Mouse (Mus musculus): ENCODE results near the gene Chst4. TPM values are rescaled to one million over a fixed set of nuclear protein-coding genes. Genes with fewer than 3 reads are reported as not detected.
"Not testable (repeated sequence)": the region's sequence is repeated elsewhere in the genome, so short reads cannot be mapped to it uniquely, and the experiment has no call there.

Chst4 gene
- polyA plus RNA-seq, 1 experiment, result 11.9 TPM

- TF ChIP-seq CTCF (IDR thresholded peaks at IDR 0.05; ENCODE audit: insufficient read depth, low read length) (no peak), POLR2A (IDR thresholded peaks at IDR 0.05; ENCODE audit: borderline replicate concordance, extremely low read depth, low read depth, low read length) (no peak)
- H3K4me3 ChIP-seq (replicated peaks; ENCODE audit: extremely low read depth, low read depth, low read length), result no peak overlapping the region
- H3K4me1 ChIP-seq (ENCODE audit: control insufficient read depth, insufficient read depth, low read length), result no peaks in the 10 kb centered on the region
- 42% methylated on average over 8 of the region's 8 CpGs for WGBS
- DNase-seq, result no peak
Measured at GRCm38 (mm10) chr8:110058207-110058606, 18.7 kb upstream of the Chst4 start.

- DNase-seq, result no peak
- no peak overlapping the region for H3K4me3 ChIP-seq (replicated peaks; ENCODE audit: extremely low read depth, low read depth, low read length)
- 59% methylated on average over 6 of the region's 6 CpGs for WGBS
- H3K4me1 ChIP-seq (ENCODE audit: control insufficient read depth, insufficient read depth, low read length), result no peaks in the 10 kb centered on the region
- TF ChIP-seq POLR2A (IDR thresholded peaks at IDR 0.05; ENCODE audit: borderline replicate concordance, extremely low read depth, low read depth, low read length), result no peak
- TF ChIP-seq CTCF (IDR thresholded peaks at IDR 0.05; ENCODE audit: insufficient read depth, low read length), result no peak
Measured at GRCm38 (mm10) chr8:110051208-110051607, 11.7 kb upstream of the Chst4 start.

DNA sequence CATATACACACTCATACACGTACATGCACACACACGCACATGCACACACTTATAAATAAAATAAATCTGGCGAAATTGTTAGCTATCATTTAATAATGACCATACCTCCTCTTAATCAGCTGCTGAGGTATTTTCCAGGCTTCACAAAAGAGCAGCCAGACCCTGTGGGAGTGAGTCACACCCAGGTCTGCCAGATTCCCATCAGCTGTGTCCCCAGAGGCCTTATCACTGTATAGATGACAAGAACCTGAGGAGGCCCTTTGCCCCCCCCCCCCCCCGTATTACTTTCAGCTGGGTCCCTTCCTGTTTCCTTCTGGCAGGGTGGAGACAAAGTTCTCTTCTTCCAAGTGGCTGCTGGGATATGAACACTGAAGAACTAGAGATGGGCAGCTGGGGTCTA, 969 bp upstream of the Chst4 start:
- Histone ChIP-seq H3K4me3 (replicated peaks; ENCODE audit: extremely low read depth, low read depth, low read length) (no peak overlapping the region), H3K4me1 (ENCODE audit: control insufficient read depth, insufficient read depth, low read length) (no peaks in the 10 kb centered on the region)
- WGBS, result 60% methylated on average over 4 of the region's 4 CpGs
- no peak for DNase-seq
- no peak for TF ChIP-seq POLR2A (IDR thresholded peaks at IDR 0.05; ENCODE audit: borderline replicate concordance, extremely low read depth, low read depth, low read length)
- no peak for TF ChIP-seq CTCF (IDR thresholded peaks at IDR 0.05; ENCODE audit: insufficient read depth, low read length)

GRCm38 (mm10) chr8:110039216-110039615, 324 bp downstream of the Chst4 start:
- Histone ChIP-seq H3K4me1 (ENCODE audit: control insufficient read depth, insufficient read depth, low read length) (no peaks in the 10 kb centered on the region; the same call in 1 of the 2 replicates), H3K4me3 (replicated peaks; ENCODE audit: extremely low read depth, low read depth, low read length) (no peak overlapping the region)
- DNase-seq, result no peak
- WGBS, result 29% methylated on average over 7 of the region's 7 CpGs
- TF ChIP-seq CTCF (IDR thresholded peaks at IDR 0.05; ENCODE audit: insufficient read depth, low read length), result no peak
- no peak for TF ChIP-seq POLR2A (IDR thresholded peaks at IDR 0.05; ENCODE audit: borderline replicate concordance, extremely low read depth, low read depth, low read length)

GRCm38 (mm10) chr8:110036156-110036555, 3.4 kb downstream of the Chst4 start:
- no peak for TF ChIP-seq POLR2A (IDR thresholded peaks at IDR 0.05; ENCODE audit: borderline replicate concordance, extremely low read depth, low read depth, low read length)
- no peak for TF ChIP-seq CTCF (IDR thresholded peaks at IDR 0.05; ENCODE audit: insufficient read depth, low read length)
- WGBS, result 33% methylated on average over 2 of the region's 2 CpGs
- H3K4me1 ChIP-seq (ENCODE audit: control insufficient read depth, insufficient read depth, low read length), result no peaks in the 10 kb centered on the region; the same call in 1 of the 2 replicates
- DNase-seq, result no peak
- H3K4me3 ChIP-seq (replicated peaks; ENCODE audit: extremely low read depth, low read depth, low read length), result no peak overlapping the region

DNA sequence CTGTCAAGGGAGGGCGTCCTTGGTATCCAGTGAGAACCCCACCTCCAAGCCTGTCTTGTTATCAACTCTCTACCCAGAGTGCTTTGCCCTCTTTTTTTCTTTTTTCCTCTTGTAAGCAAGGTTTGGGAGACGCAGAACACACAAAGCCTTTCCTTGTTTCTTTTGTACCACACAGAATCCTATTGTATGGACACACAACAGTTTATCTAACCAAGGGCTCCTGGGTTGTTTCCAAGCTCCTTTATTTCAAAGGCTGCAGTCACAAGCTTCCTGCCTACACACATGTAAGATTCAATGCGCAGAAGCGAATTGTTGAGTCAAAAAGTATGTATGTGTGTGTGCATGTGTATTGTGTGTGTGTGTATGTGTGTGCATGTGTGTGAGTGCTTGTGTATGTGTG, 5.2 kb downstream of the Chst4 start:
- no peak for DNase-seq
- TF ChIP-seq CTCF (IDR thresholded peaks at IDR 0.05; ENCODE audit: insufficient read depth, low read length) (no peak), POLR2A (IDR thresholded peaks at IDR 0.05; ENCODE audit: borderline replicate concordance, extremely low read depth, low read depth, low read length) (no peak)
- no peaks in the 10 kb centered on the region; the same call in 1 of the 2 replicates for H3K4me1 ChIP-seq (ENCODE audit: control insufficient read depth, insufficient read depth, low read length)
- 43% methylated on average over 4 of the region's 4 CpGs for WGBS
- no peak overlapping the region for H3K4me3 ChIP-seq (replicated peaks; ENCODE audit: extremely low read depth, low read depth, low read length)

- 38% methylated on average over 8 of the region's 8 CpGs for WGBS
- DNase-seq; H3K4me1 ChIP-seq (ENCODE audit: control insufficient read depth, insufficient read depth, low read length); H3K4me3 ChIP-seq (replicated peaks; ENCODE audit: extremely low read depth, low read depth, low read length): not testable (repeated sequence)
Measured at GRCm38 (mm10) chr8:110033771-110034170, 5.8 kb downstream of the Chst4 start.

GRCm38 (mm10) chr8:110022768-110023344, 16.7 kb downstream of the Chst4 start:
- TF ChIP-seq CTCF (IDR thresholded peaks at IDR 0.05; ENCODE audit: insufficient read depth, low read length) (no peak), POLR2A (IDR thresholded peaks at IDR 0.05; ENCODE audit: borderline replicate concordance, extremely low read depth, low read depth, low read length) (no peak)
- 83% methylated on average over 10 of the region's 10 CpGs for WGBS
- DNase-seq, result no peak
- H3K4me3 ChIP-seq (replicated peaks; ENCODE audit: extremely low read depth, low read depth, low read length), result no peak overlapping the region
- H3K4me1 ChIP-seq (ENCODE audit: control insufficient read depth, insufficient read depth, low read length), result no peaks in the 10 kb centered on the region

DNA sequence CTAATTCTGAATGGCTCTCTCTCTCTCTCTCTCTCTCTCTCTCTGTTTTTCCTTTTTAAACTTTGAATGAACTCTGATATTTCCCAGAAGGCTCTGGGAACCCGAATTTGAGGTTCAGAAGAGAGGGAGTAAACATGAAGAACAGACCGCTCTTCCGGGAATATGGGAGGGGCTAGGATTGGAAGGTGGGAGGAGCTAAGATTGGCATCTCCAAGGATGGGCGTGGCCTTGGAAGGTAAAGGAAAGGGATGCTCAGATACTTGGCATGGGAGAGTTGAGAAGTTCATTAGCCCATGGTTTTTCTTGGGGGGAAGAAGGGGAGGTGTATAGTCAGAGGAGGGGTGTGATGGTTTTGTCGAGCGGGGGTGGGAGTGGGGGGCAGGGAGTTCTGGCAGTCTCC, 17.5 kb downstream of the Chst4 start:
- WGBS, result 50% methylated on average over 6 of the region's 6 CpGs
- no peak for DNase-seq
- Histone ChIP-seq H3K4me3 (replicated peaks; ENCODE audit: extremely low read depth, low read depth, low read length) (no peak overlapping the region), H3K4me1 (ENCODE audit: control insufficient read depth, insufficient read depth, low read length) (no peaks in the 10 kb centered on the region)
- TF ChIP-seq POLR2A (IDR thresholded peaks at IDR 0.05; ENCODE audit: borderline replicate concordance, extremely low read depth, low read depth, low read length) (no peak), CTCF (IDR thresholded peaks at IDR 0.05; ENCODE audit: insufficient read depth, low read length) (no peak)

DNA sequence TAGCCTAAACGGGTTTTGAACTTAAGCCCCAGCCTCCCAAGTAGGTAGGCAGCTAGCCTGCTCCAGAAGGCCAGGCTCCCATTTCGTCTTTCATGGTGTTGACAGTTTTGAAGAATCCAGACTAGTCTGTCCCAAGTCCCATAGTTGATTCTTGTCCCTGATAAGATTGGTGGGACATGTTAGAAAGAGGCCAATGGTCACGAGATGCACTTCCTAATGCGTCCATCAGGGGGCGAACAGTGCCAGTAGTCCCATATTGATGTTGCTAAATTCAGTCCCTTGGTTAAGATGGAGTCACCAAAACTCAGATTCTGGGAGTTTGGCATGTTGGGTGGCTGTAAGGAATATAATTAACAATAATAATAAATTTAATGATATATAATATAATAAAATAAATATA, 28.7 kb downstream of the Chst4 start:
- 28% methylated on average over 5 of the region's 5 CpGs for WGBS
- no peak overlapping the region for H3K4me3 ChIP-seq (replicated peaks; ENCODE audit: extremely low read depth, low read depth, low read length)
- peak; percentile 46 for DNase-seq
- H3K4me1 ChIP-seq (ENCODE audit: control insufficient read depth, insufficient read depth, low read length), result no peaks in the 10 kb centered on the region
- TF ChIP-seq POLR2A (IDR thresholded peaks at IDR 0.05; ENCODE audit: borderline replicate concordance, extremely low read depth, low read depth, low read length) (no peak), CTCF (IDR thresholded peaks at IDR 0.05; ENCODE audit: insufficient read depth, low read length) (peak; percentile 70)
